Mouse (Mus musculus): ENCODE results near the gene Gprc5b.

GRCm38 (mm10) chr7:118992080-118992560, 2.9 kb downstream of the Gprc5b start:
- TF ChIP-seq POLR2A (IDR thresholded peaks at IDR 0.05; ENCODE audit: low read depth, low read length) (no peak), CTCF (conservative IDR thresholded peaks at IDR 0.05; ENCODE audit: insufficient read depth, insufficient read length, low read depth, low read length) (no peak)
